Mouse (Mus musculus) embryonic facial prominence, embryonic 10.5 days (tissue): ENCODE measurements around the gene Gcnt4. TPM values are rescaled to one million over a fixed set of nuclear protein-coding genes. Genes with fewer than 3 reads are reported as not detected.

Experiments
- DNase-seq: peaks from one replicate; pipeline ENCODE4 v3.0.0-alpha.2; 2017; ENCODE audit warnings: low spot score
- H3K27ac ChIP-seq: fragments of 300-500 bp; sonication (generic); replicated peaks from 2 replicates; pipeline ENCODE4 v1.5.1; 2016; ENCODE audit warnings: mild to moderate bottlenecking
- H3K27me3 ChIP-seq: fragments of 300-500 bp; sonication (generic); replicated peaks from 2 replicates; pipeline ENCODE4 v1.6.1; 2016; ENCODE audit warnings: low read depth, mild to moderate bottlenecking; ENCODE audit not compliant: poor library complexity, severe bottlenecking
- H3K36me3 ChIP-seq: fragments of 300-500 bp; sonication (generic); replicated peaks from 2 replicates; pipeline ENCODE4 v1.6.1; 2016; ENCODE audit warnings: mild to moderate bottlenecking, moderate library complexity
- H3K4me1 ChIP-seq: fragments of 300-500 bp; sonication (generic); 2 replicates; pipeline ENCODE4 v1.6.1; 2016
- H3K4me3 ChIP-seq: fragments of 300-500 bp; sonication (generic); 2 replicates; pipeline ENCODE4 v1.5.1; 2016; ENCODE audit warnings: mild to moderate bottlenecking, moderate library complexity
- H3K9me3 ChIP-seq: fragments of 300-500 bp; sonication (generic); 2 replicates; pipeline ENCODE4 v1.6.1; 2016; ENCODE audit warnings: mild to moderate bottlenecking
- WGBS: fragments of 180-500 bp; shearing (Covaris S2); methylation state at CpG from one replicate; pipeline ENCODE4 v1.1.7; 2016; 5-methylcytosine and 5-hydroxymethylcytosine counted together
- polyA plus RNA-seq: library from polyadenylated mRNA; unstranded; fragments of >200 nt; fragmentation: Nextera tagmentation; extraction: Ambion mirVana; gene quantifications from 2 replicates; pipeline ENCODE4 v1.2.1, GENCODE M21; 2016

Gcnt4 gene
- polyA plus RNA-seq, 1 experiment from 2014 or later = 0.20 TPM

- Histone ChIP-seq H3K9me3 (no peaks in the 10 kb centered on the region), H3K4me1 (no peaks in the 10 kb centered on the region), H3K4me3 (no peak overlapping the region), H3K27ac (no peak overlapping the region), H3K36me3 (no peaks in the 10 kb centered on the region), H3K27me3 (no peaks in the 10 kb centered on the region)
- 86% methylated on average over 9 of the region's 9 CpGs for WGBS
- DNase-seq = no peak
Measured at GRCm38 (mm10) chr13:96961366-96962157, 37.1 kb downstream of the Gcnt4 start.

- Histone ChIP-seq H3K27ac (no peak overlapping the region), H3K4me1 (no peaks in the 10 kb centered on the region), H3K27me3 (no peaks in the 10 kb centered on the region), H3K9me3 (no peaks in the 10 kb centered on the region), H3K36me3 (no peaks in the 10 kb centered on the region), H3K4me3 (no peak overlapping the region)
- whole genome bisulfite sequencing = 93% methylated on average over 5 of the region's 5 CpGs
- no peak for DNase-seq
Measured at GRCm38 (mm10) chr13:96962801-96963200, 38.3 kb downstream of the Gcnt4 start.

DNA sequence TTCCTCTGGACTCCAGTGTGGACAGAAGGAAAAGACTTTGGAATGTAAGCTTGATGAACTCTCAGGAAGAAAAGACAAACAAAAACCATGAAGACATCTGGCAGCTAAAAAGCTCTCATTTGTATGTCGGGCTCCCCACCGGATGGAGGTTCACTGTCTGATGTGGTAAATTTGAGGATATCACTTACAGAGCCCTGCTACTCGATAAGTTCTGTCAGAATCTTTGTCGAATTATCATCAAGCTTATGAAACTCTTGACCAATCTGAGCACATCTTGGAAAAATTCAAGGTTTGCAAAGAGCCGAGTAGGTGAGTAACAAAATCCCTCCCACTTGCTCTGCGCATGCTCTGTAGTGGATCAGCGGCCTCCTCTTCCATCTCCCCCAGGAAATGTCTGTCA, 40.5 kb downstream of the Gcnt4 start:
- WGBS = 86% methylated on average over 7 of the region's 7 CpGs
- no peak for DNase-seq
- no peaks in the 10 kb centered on the region for H3K27me3 ChIP-seq

DNA sequence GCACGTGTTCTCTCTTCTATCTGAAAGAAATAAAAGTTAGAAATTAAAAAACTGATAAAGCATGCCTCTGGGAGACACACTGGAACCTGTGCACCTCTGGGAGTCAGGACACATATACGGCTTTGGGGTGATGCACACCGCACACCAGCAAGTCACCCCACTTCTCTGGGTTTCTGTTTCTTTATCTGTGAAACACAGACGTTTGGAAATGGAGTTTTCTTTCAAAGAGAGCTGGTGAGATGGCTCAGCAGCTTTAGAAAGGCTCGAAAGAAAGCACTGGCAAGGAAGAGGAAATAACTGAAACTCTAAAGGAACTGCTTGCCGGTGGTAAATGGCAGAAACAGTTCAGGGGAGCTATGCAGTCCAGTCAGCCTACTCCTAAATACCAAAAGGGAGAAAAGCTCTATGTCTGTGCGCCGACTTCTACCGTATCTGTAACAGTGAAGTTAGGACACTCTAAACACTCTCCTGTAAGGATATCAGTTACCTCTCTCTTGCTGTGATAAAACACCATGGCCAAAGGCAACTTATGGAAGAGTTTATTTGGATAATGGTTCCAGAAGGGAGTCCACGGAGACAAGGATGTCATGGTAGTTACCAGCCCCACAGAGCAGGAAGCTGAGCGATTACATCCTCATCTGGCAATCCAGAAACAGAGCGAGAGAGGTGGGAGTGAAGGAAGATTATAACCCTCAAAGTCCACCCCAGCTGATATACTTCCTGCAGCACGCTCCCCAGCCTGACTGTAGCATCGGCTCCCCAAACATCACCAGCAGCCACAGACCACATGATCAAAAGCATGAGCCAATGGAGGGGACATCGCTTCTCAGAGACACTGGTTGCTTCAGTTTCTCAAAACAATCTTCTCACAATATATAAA, 42.0 kb downstream of the Gcnt4 start:
- Histone ChIP-seq H3K27me3 (no peaks in the 10 kb centered on the region), H3K36me3 (no peaks in the 10 kb centered on the region), H3K4me1 (no peaks in the 10 kb centered on the region), H3K27ac (no peak overlapping the region), H3K4me3 (no peak overlapping the region), H3K9me3 (no peaks in the 10 kb centered on the region)
- WGBS = 82% methylated on average over 15 of the region's 15 CpGs
- no peak for DNase-seq

More for the DNA sequence above, 40.5 kb downstream of the Gcnt4 start:
- H3K4me3 ChIP-seq = no peak overlapping the region
- no peak overlapping the region for H3K27ac ChIP-seq
- no peaks in the 10 kb centered on the region for H3K36me3 ChIP-seq
- no peaks in the 10 kb centered on the region for H3K9me3 ChIP-seq
- H3K4me1 ChIP-seq = no peaks in the 10 kb centered on the region

GRCm38 (mm10) chr13:96967091-96967490, 42.6 kb downstream of the Gcnt4 start:
- Histone ChIP-seq H3K36me3 (no peaks in the 10 kb centered on the region), H3K4me3 (no peak overlapping the region), H3K27ac (no peak overlapping the region), H3K9me3 (no peaks in the 10 kb centered on the region), H3K27me3 (no peaks in the 10 kb centered on the region), H3K4me1 (no peaks in the 10 kb centered on the region)
- DNase-seq = no peak
- WGBS = 88% methylated on average over 5 of the region's 5 CpGs

DNA sequence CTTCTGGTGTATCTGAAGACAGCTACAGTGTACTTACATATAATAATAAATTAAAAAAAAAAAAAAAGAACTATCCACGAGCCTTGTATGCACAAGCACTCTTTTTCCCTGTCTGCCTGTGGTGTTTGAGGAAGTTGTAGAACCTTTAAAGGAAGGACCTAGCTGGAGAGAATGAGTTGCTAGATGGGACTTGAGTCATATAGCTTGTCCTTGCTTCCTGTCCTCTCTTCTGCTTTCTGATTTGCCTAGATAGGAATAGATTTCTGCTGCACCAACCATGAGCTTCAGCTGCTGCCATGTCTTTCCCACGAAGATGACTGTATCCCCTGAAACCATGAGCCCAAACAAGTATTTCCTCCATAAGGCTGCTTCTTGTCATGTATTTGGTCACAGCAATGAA, 43.3 kb downstream of the Gcnt4 start:
- no peak for DNase-seq
- Histone ChIP-seq H3K36me3 (no peaks in the 10 kb centered on the region), H3K27ac (no peak overlapping the region), H3K4me3 (no peak overlapping the region), H3K9me3 (no peaks in the 10 kb centered on the region), H3K4me1 (no peaks in the 10 kb centered on the region), H3K27me3 (no peaks in the 10 kb centered on the region)
- 86% methylated on average over 2 of the region's 2 CpGs for WGBS

- H3K9me3 ChIP-seq = no peaks in the 10 kb centered on the region
- no peaks in the 10 kb centered on the region for H3K27me3 ChIP-seq
- H3K4me3 ChIP-seq = no peak overlapping the region
- DNase-seq = no peak
- H3K27ac ChIP-seq = no peak overlapping the region
- 83% methylated on average over 4 of the region's 4 CpGs for whole genome bisulfite sequencing
- H3K36me3 ChIP-seq = no peaks in the 10 kb centered on the region
- no peaks in the 10 kb centered on the region for H3K4me1 ChIP-seq
Measured at GRCm38 (mm10) chr13:96971076-96971475, 46.6 kb downstream of the Gcnt4 start.

DNA sequence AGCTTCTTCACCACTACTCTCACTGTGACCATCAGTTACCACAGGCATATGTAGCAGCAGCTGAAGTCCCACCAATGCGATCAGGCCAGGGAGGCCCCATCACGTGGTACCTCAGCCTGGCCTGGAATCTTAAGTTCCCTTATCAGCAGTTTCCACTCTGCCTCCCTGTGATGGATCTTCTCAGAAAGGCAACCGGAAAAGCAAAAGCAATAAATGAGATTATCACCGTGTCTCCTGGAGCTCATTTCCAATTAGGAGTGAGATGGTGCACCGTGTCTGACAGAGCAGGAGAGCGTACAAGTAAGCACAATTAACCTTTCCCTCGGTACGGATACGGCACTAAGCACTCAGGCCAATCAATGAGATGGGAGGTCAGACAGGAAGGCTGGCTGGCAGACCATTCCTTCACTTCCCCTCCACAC, 47.4 kb downstream of the Gcnt4 start:
- Histone ChIP-seq H3K27ac (no peak overlapping the region), H3K4me1 (no peaks in the 10 kb centered on the region), H3K27me3 (no peaks in the 10 kb centered on the region), H3K36me3 (no peaks in the 10 kb centered on the region), H3K9me3 (no peaks in the 10 kb centered on the region), H3K4me3 (no peak overlapping the region)
- WGBS = 77% methylated on average over 9 of the region's 9 CpGs
- no peak for DNase-seq

DNA sequence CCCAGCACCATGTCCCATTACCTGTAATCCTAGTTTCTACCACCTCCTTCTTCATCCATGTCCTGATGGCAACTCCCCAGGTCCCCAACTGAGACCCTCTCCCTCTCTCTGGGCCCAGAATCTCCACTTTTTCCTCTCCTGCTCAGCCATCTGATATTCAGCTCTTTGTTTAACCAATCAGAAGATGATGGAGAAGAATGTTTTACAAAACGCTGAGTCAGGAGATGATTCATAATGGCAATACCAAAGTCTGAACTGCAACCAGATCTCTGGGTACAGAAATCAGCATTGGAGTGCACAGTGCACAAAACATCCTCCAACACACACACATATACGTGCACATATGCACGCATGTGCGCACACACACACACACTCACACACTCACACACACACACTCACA, 48.8 kb downstream of the Gcnt4 start:
- H3K4me3 ChIP-seq = no peak overlapping the region
- H3K9me3 ChIP-seq = no peaks in the 10 kb centered on the region
- H3K36me3 ChIP-seq = no peaks in the 10 kb centered on the region
- H3K27me3 ChIP-seq = no peaks in the 10 kb centered on the region
- no peaks in the 10 kb centered on the region for H3K4me1 ChIP-seq
- no peak for DNase-seq
- WGBS = 93% methylated on average over 4 of the region's 4 CpGs
- no peak overlapping the region for H3K27ac ChIP-seq

DNA sequence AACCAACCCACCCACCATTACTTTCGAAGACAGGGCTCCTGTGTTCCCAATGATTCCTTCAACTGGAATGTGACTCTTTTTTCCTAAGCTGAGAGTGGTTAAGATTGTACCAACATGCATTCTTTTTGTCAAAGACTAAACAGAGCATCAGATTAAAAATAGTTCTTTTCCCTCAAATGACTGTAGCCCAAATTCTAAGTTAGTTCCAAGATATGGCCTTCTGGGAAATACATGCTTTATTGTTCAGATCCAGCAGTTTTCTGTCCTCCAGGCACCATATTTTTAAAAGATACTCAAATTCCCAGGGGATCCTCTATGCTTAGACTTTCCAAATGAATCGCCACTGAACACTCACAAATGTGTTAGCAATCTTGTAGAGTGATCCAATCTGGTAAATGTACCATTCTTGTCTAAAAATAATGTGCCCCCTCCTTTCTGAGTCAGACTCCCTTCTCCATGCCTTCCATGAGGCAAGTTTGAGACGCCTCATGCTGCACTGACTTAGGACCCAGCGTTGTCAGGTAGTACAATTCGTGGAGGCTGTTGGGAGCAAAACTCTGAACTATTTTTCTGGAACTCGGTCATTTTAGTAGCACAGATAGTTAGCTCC, 52.6 kb downstream of the Gcnt4 start:
- no peak overlapping the region for H3K27ac ChIP-seq
- no peaks in the 10 kb centered on the region for H3K4me1 ChIP-seq
- no peaks in the 10 kb centered on the region for H3K36me3 ChIP-seq
- no peaks in the 10 kb centered on the region for H3K27me3 ChIP-seq
- WGBS = 90% methylated on average over 6 of the region's 6 CpGs
- no peak overlapping the region for H3K4me3 ChIP-seq
- no peaks in the 10 kb centered on the region for H3K9me3 ChIP-seq
- no peak for DNase-seq

DNA sequence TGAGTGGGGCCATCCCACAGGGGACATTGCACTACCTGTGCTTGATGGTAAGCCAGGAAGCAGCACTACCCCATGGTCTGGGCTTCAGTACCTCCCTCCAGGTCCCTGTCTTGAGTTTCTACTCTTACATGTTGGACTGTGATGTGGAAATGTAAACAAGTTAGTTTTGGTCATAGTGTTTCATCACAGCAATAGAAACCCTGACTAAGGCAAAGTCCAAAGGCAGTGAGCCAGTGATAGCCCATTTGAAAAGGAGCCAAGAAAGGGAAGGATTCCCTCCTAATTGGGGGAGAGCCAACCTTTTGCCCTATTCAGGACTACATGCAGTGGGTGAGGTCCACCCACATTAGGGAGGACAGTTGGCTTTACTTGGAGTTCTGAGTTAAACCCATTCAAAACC, 56.1 kb downstream of the Gcnt4 start:
- peaks cover 13% of the 10 kb centered on the region for H3K4me1 ChIP-seq
- no peaks in the 10 kb centered on the region for H3K36me3 ChIP-seq
- no peaks in the 10 kb centered on the region for H3K9me3 ChIP-seq
- no peak overlapping the region for H3K4me3 ChIP-seq
- no peaks in the 10 kb centered on the region for H3K27me3 ChIP-seq
- no peak overlapping the region for H3K27ac ChIP-seq
- no peak for DNase-seq

DNA sequence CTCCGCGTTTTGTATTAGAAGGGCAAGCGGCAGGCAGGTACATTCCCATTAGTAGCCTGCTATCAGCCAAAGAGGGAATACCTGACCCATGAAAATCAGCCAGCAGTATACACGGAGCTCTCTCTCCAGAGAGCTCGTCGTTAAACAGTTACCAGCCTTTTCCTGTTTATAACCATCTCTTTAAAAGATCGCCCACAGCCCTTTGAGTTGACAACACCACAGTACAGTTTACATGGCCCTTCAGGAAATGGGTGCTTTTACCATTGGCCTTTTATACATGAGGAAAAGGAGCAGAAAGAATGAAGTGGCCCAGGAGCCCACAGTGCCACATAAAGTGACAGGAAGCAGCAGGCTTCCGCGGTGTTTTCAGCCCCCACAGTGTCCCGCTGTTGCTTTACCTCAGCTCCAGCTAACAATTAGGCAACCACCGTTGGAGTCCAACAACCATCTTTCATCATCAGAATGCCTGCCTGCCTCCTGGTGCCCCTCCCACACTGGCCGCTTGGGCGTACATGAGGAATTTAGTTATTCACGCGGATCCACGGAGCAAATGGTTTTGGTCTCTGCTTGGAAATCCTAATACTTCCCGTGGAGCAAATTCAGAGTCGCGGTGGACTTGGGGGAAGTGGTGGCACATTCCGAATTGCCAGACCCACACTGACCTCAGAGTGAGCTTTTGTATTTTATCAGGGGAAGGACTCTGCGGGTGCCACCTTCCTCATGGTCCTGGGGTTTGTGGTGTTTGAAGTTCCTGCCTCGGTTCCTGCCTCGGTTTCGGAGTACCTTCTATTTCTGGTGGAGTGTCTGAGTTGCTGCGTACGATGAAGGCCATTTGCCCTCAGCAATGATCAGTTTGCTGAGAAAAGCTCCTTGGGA, 59.0 kb downstream of the Gcnt4 start:
- Histone ChIP-seq H3K27ac (no peak overlapping the region), H3K4me3 (no peak overlapping the region)
- WGBS = 74% methylated on average over 26 of the region's 26 CpGs

More for the DNA sequence above, 59.0 kb downstream of the Gcnt4 start:
- no peaks in the 10 kb centered on the region for H3K27me3 ChIP-seq
- peaks cover 18% of the 10 kb centered on the region for H3K4me1 ChIP-seq
- no peaks in the 10 kb centered on the region for H3K36me3 ChIP-seq
- peak; percentile 10 for DNase-seq
- H3K9me3 ChIP-seq = no peaks in the 10 kb centered on the region
